Mouse (Mus musculus): ENCODE results near the gene Ralgps1. TPM values are rescaled to one million over a fixed set of nuclear protein-coding genes. Genes with fewer than 3 reads are reported as not detected.
A peak's percentile ranks its signal among the peaks of the same experiment; 100 is the strongest.
"Not testable (repeated sequence)": the region's sequence is repeated elsewhere in the genome, so short reads cannot be mapped to it uniquely, and the experiment has no call there.

Gene Ralgps1
- polyA plus RNA-seq, 1 experiment from 2014 or later: 3.8 TPM

- Histone ChIP-seq H3K4me1 (peaks cover 34% of the 10 kb centered on the region), H3K27me3 (ENCODE audit: low read depth, poor library complexity, severe bottlenecking) (peaks cover 47% of the 10 kb centered on the region), H3K27ac (no peak overlapping the region), H3K36me3 (no peaks in the 10 kb centered on the region), H3K9me3 (replicated peaks) (no peaks in the 10 kb centered on the region), H3K4me3 (no peak overlapping the region)
- WGBS: 9% methylated on average over 7 of the region's 7 CpGs
- DNase-seq (ENCODE audit: low spot score): no peak
Measured at GRCm38 (mm10) chr2:33132306-33132705, 239.0 kb downstream of the Ralgps1 start.

- Histone ChIP-seq H3K4me3 (peak within 1 kb of the TSS; percentile 64), H3K27ac (peak within 1 kb of the TSS; percentile 71), H3K4me1 (peaks cover 34% of the 10 kb centered on the region), H3K36me3 (no peaks in the 10 kb centered on the region), H3K27me3 (ENCODE audit: low read depth, poor library complexity, severe bottlenecking) (peaks cover 47% of the 10 kb centered on the region), H3K9me3 (replicated peaks) (no peaks in the 10 kb centered on the region)
- no peak for DNase-seq (ENCODE audit: low spot score)
- under 1% methylated on average over 22 of the region's 22 CpGs for WGBS
Measured at GRCm38 (mm10) chr2:33131500-33132092, 239.7 kb downstream of the Ralgps1 start, which contains the start of gene Garnl3. Gene Garnl3 (minus strand): TSS chr2:33131654.

GRCm38 (mm10) chr2:33130526-33131483 lies 240.5 kb downstream of the Ralgps1 start:
- WGBS: under 1% methylated on average over 55 of the region's 55 CpGs

GRCm38 (mm10) chr2:33130141-33130525 lies 241.2 kb downstream of the Ralgps1 start:
- H3K27me3 ChIP-seq (ENCODE audit: low read depth, poor library complexity, severe bottlenecking): peaks cover 47% of the 10 kb centered on the region
- peak overlapping the region; percentile 64 for H3K4me3 ChIP-seq
- 0% methylated on average over 33 of the region's 33 CpGs for WGBS
- peak overlapping the region; percentile 71 for H3K27ac ChIP-seq
- H3K4me1 ChIP-seq: peaks cover 34% of the 10 kb centered on the region
- no peaks in the 10 kb centered on the region for H3K9me3 ChIP-seq (replicated peaks)
- H3K36me3 ChIP-seq: no peaks in the 10 kb centered on the region
- DNase-seq (ENCODE audit: low spot score): no peak

More at GRCm38 (mm10) chr2:33130526-33131483, 240.5 kb downstream of the Ralgps1 start:
- H3K27ac ChIP-seq: peak overlapping the region; percentile 71
- H3K27me3 ChIP-seq (ENCODE audit: low read depth, poor library complexity, severe bottlenecking): peaks cover 47% of the 10 kb centered on the region
- DNase-seq (ENCODE audit: low spot score): peak; percentile 98
- no peaks in the 10 kb centered on the region for H3K36me3 ChIP-seq
- peak overlapping the region; percentile 64 for H3K4me3 ChIP-seq
- H3K9me3 ChIP-seq (replicated peaks): no peaks in the 10 kb centered on the region
- H3K4me1 ChIP-seq: peaks cover 34% of the 10 kb centered on the region

- peak overlapping the region; percentile 71 for H3K27ac ChIP-seq
- H3K36me3 ChIP-seq: no peaks in the 10 kb centered on the region
- peaks cover 34% of the 10 kb centered on the region for H3K4me1 ChIP-seq
- WGBS: 2% methylated on average over 10 of the region's 10 CpGs
- no peaks in the 10 kb centered on the region for H3K9me3 ChIP-seq (replicated peaks)
- peak overlapping the region; percentile 64 for H3K4me3 ChIP-seq
- H3K27me3 ChIP-seq (ENCODE audit: low read depth, poor library complexity, severe bottlenecking): peaks cover 47% of the 10 kb centered on the region
- peak; percentile 46 for DNase-seq (ENCODE audit: low spot score)
Measured at GRCm38 (mm10) chr2:33129696-33130095, 241.6 kb downstream of the Ralgps1 start.

GRCm38 (mm10) chr2:33129005-33129404 lies 242.3 kb downstream of the Ralgps1 start:
- Histone ChIP-seq H3K4me3 (peak overlapping the region; percentile 64; the same call in 1 of the 2 replicates), H3K9me3 (replicated peaks) (no peaks in the 10 kb centered on the region), H3K27ac (no peak overlapping the region), H3K27me3 (ENCODE audit: low read depth, poor library complexity, severe bottlenecking) (peaks cover 44% of the 10 kb centered on the region), H3K36me3 (no peaks in the 10 kb centered on the region), H3K4me1 (peaks cover 34% of the 10 kb centered on the region)
- 75% methylated on average over 2 of the region's 2 CpGs for WGBS
- no peak for DNase-seq (ENCODE audit: low spot score)

GRCm38 (mm10) chr2:33127271-33127670 lies 244.0 kb downstream of the Ralgps1 start:
- no peak for DNase-seq (ENCODE audit: low spot score)
- H3K27me3 ChIP-seq (ENCODE audit: low read depth, poor library complexity, severe bottlenecking): peaks cover 27% of the 10 kb centered on the region
- H3K4me3 ChIP-seq: no peak overlapping the region
- peaks cover 29% of the 10 kb centered on the region for H3K4me1 ChIP-seq
- no peak overlapping the region for H3K27ac ChIP-seq
- no peaks in the 10 kb centered on the region for H3K36me3 ChIP-seq
- H3K9me3 ChIP-seq (replicated peaks): no peaks in the 10 kb centered on the region
- WGBS: 88% methylated on average over 2 of the region's 2 CpGs

GRCm38 (mm10) chr2:33122856-33123255 lies 248.4 kb downstream of the Ralgps1 start:
- no peak overlapping the region for H3K4me3 ChIP-seq
- H3K4me1 ChIP-seq: no peaks in the 10 kb centered on the region
- DNase-seq (ENCODE audit: low spot score): no peak
- WGBS: 87% methylated on average over 6 of the region's 6 CpGs
- H3K9me3 ChIP-seq (replicated peaks): no peaks in the 10 kb centered on the region
- no peak overlapping the region for H3K27ac ChIP-seq
- H3K36me3 ChIP-seq: no peaks in the 10 kb centered on the region
- H3K27me3 ChIP-seq (ENCODE audit: low read depth, poor library complexity, severe bottlenecking): no peaks in the 10 kb centered on the region

- Histone ChIP-seq H3K4me1 (peaks cover 15% of the 10 kb centered on the region), H3K36me3 (no peaks in the 10 kb centered on the region), H3K27me3 (ENCODE audit: low read depth, poor library complexity, severe bottlenecking) (no peaks in the 10 kb centered on the region), H3K4me3 (no peak overlapping the region), H3K27ac (no peak overlapping the region), H3K9me3 (replicated peaks) (no peaks in the 10 kb centered on the region)
- DNase-seq (ENCODE audit: low spot score): no peak
- 91% methylated on average over 8 of the region's 8 CpGs for WGBS
Measured at GRCm38 (mm10) chr2:33100536-33100935, 270.8 kb downstream of the Ralgps1 start.

- H3K4me3 ChIP-seq; H3K27me3 ChIP-seq (ENCODE audit: low read depth, poor library complexity, severe bottlenecking); H3K9me3 ChIP-seq (replicated peaks); DNase-seq (ENCODE audit: low spot score); H3K36me3 ChIP-seq; H3K27ac ChIP-seq: not testable (repeated sequence)
- H3K4me1 ChIP-seq: peaks cover 21% of the 10 kb centered on the region
- WGBS: 89% methylated on average over 12 of the region's 12 CpGs
Measured at GRCm38 (mm10) chr2:33097326-33097725, 274.0 kb downstream of the Ralgps1 start.

- DNase-seq (ENCODE audit: low spot score): no peak
- no peaks in the 10 kb centered on the region for H3K9me3 ChIP-seq (replicated peaks)
Measured at GRCm38 (mm10) chr2:33095221-33095671, 276.0 kb downstream of the Ralgps1 start.

GRCm38 (mm10) chr2:33090620-33091520 lies 280.4 kb downstream of the Ralgps1 start:
- DNase-seq (ENCODE audit: low spot score): no peak
- WGBS: 89% methylated on average over 8 of the region's 8 CpGs
- H3K4me3 ChIP-seq: no peak overlapping the region
- H3K27me3 ChIP-seq (ENCODE audit: low read depth, poor library complexity, severe bottlenecking): no peaks in the 10 kb centered on the region
- peaks cover 10% of the 10 kb centered on the region for H3K4me1 ChIP-seq
- H3K27ac ChIP-seq: no peak overlapping the region
- H3K9me3 ChIP-seq (replicated peaks): no peaks in the 10 kb centered on the region
- no peaks in the 10 kb centered on the region for H3K36me3 ChIP-seq

More at GRCm38 (mm10) chr2:33095221-33095671, 276.0 kb downstream of the Ralgps1 start:
- H3K4me3 ChIP-seq: no peak overlapping the region
- no peaks in the 10 kb centered on the region for H3K36me3 ChIP-seq
- WGBS: 49% methylated on average over 10 of the region's 10 CpGs
- peaks cover 21% of the 10 kb centered on the region for H3K4me1 ChIP-seq
- H3K27ac ChIP-seq: 0 out of 2 replicates have a peak overlapping the region, but pooled peaks have one; percentile 3
- H3K27me3 ChIP-seq (ENCODE audit: low read depth, poor library complexity, severe bottlenecking): no peaks in the 10 kb centered on the region

Measured in limb, embryonic 10.5 days (tissue).